Mouse (Mus musculus) cortical plate, adult 2 months (tissue): Measurements from ENCODE around the gene Sez6. TPM values are rescaled to one million over a fixed set of nuclear protein-coding genes. Genes with fewer than 3 reads are reported as not detected.

ENCODE experiments used
- H3K27ac ChIP-seq: fragments of 200-500 bp; 2 replicates; pipeline ENCODE4 v1.5.1; 2012; ENCODE audit warnings: low read length, control low read depth, inconsistent platforms; ENCODE audit not compliant: insufficient read depth
- H3K4me1 ChIP-seq: fragments of 200-500 bp; 2 replicates; pipeline ENCODE4 v1.6.1; 2011; ENCODE audit warnings: low read length; ENCODE audit not compliant: control insufficient read depth, insufficient read depth
- H3K4me3 ChIP-seq: fragments of 200-500 bp; 2 replicates; pipeline ENCODE4 v1.5.1; 2011; ENCODE audit warnings: mild to moderate bottlenecking, low read length, control low read depth; ENCODE audit not compliant: insufficient read depth
- CTCF ChIP-seq: fragments of 200-500 bp; IDR thresholded peaks from 2 replicates; pipeline ENCODE4 v1.5.1; 2011; ENCODE audit warnings: mild to moderate bottlenecking, control low read depth, low read length; ENCODE audit not compliant: insufficient read depth; ENCODE audit errors: extremely low read depth
- POLR2A ChIP-seq: fragments of 200-500 bp; IDR thresholded peaks from 2 replicates; pipeline ENCODE4 v1.6.1; 2011; ENCODE audit warnings: mild to moderate bottlenecking, low read length, control low read depth; ENCODE audit not compliant: insufficient read depth; ENCODE audit errors: extremely low read depth
- polyA plus RNA-seq: library from polyadenylated mRNA; depleted of rRNA; stranded (reverse); fragments of >200 nt; gene quantifications from 2 replicates; pipeline ENCODE4 v1.2.3, GENCODE M21; 2012

The Sez6 gene
- polyA plus RNA-seq, 1 experiment = 109 TPM

DNA sequence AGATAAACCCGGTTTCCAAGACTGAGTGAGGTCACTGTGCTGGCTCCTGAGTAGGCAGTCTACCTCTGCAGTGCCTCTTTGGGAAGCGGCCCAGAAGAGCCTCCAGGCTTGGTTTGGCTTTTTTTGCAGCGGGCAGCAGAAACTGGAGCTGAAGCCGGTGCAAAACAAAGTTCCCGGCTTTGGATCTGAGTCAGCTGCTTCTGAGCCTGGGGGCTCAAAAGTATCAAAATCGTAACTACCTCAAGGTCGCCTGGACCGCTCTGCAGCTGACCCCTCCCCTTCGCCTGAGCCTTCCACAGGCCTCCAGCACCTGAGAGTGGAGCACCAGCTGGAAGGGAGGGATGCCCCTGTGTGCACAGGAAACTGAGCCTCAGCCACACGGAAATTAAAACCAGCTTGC is 13.4 kb upstream of the Sez6 start:
- Histone ChIP-seq H3K4me1 (no peaks in the 10 kb centered on the region), H3K27ac (no peak overlapping the region), H3K4me3 (no peak overlapping the region)
- TF ChIP-seq POLR2A = no peak
- no peak for TF ChIP-seq CTCF

DNA sequence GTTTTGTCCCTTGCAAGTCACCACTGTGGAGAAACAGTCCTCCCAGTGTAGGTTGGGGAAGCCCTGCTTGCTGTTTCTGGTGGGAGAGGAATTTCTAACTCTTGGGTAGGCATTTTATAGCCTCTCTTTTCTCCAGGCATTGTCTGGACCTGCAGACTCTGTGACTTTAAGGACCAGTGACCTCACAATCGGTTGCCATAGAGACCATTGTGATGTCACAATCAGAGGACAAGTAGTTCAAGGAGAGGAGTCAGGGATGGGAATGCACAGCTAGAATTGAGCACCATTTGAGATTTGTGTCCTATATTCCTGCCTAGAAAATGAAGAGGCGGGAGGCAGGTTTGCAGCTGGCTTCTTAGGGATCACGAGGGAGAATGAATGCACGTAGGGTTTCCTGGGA is 7.3 kb upstream of the Sez6 start:
- TF ChIP-seq CTCF (no peak), POLR2A (no peak)
- H3K4me3 ChIP-seq = no peak overlapping the region
- no peak overlapping the region for H3K27ac ChIP-seq
- H3K4me1 ChIP-seq = no peaks in the 10 kb centered on the region

DNA sequence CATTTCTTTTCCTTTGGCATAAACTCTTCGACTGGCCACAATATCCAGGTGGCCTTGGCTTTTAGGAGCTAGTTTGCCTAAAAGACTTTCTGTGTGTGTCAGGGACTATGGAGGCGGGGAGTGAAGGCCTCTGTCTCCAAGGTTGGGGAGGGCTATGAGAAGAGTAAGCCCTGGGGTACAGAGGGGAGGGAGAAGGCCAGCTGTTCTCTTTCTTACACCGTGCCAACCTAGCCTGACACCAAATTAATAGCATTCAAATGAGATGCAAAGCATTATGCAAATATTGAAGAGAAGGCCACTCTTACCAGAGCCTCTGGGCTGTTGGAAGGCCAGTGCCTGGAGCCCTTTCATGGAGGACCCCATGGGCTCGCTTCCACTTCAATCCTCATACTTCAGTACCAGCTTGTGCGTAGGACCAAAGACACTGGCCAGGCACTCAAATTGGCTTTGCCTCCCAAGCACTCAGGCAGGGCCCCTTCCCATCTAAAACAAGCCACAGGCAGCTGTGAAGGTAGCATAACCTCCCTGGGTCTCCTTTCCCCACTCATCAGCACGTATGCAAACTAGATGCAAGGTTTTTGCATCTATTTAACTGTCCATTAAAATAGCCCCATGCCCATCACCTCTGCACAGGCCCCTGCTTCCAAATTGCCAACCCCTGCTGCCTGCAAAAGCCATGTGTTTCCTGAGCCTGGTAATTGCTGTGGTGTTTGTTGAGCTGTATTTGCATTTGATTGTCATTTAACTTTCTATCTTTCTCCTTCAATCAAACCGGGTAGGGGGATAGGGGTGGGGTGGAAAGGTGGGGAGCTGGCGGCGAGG is 4.6 kb upstream of the Sez6 start:
- Histone ChIP-seq H3K4me1 (no peaks in the 10 kb centered on the region), H3K27ac (no peak overlapping the region)
- no peak for TF ChIP-seq POLR2A
- no peak for TF ChIP-seq CTCF

DNA sequence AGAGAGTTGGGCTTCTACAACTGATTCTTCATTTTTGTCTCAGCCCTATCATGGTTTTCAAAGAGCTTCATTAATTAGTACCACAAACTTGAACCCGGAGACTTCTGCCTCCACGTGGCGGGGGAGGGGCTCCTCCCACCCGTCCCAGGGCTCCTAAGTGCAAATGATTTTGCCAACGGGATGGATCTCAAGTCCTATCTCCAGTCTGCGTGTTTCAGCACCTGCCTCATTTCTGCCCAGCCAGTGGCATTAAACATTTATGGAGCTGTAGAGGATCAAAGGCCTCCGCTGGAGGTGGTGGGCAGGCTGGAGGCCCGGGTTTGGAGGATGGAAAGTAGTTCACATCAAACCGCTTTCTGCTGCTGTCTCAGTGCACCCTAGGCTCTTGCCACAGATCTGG is 3.9 kb upstream of the Sez6 start:
- Histone ChIP-seq H3K27ac (no peak overlapping the region), H3K4me3 (no peak overlapping the region), H3K4me1 (no peaks in the 10 kb centered on the region)
- no peak for TF ChIP-seq CTCF
- TF ChIP-seq POLR2A = no peak

More for the DNA sequence above, 4.6 kb upstream of the Sez6 start:
- no peak overlapping the region for H3K4me3 ChIP-seq

GRCm38 (mm10) chr11:77927837-77928236 is 2.8 kb upstream of the Sez6 start:
- H3K4me1 ChIP-seq = no peaks in the 10 kb centered on the region; the same call in 1 of the 2 replicates
- no peak for TF ChIP-seq CTCF
- TF ChIP-seq POLR2A = no peak
- H3K4me3 ChIP-seq = no peak overlapping the region
- no peak overlapping the region for H3K27ac ChIP-seq

DNA sequence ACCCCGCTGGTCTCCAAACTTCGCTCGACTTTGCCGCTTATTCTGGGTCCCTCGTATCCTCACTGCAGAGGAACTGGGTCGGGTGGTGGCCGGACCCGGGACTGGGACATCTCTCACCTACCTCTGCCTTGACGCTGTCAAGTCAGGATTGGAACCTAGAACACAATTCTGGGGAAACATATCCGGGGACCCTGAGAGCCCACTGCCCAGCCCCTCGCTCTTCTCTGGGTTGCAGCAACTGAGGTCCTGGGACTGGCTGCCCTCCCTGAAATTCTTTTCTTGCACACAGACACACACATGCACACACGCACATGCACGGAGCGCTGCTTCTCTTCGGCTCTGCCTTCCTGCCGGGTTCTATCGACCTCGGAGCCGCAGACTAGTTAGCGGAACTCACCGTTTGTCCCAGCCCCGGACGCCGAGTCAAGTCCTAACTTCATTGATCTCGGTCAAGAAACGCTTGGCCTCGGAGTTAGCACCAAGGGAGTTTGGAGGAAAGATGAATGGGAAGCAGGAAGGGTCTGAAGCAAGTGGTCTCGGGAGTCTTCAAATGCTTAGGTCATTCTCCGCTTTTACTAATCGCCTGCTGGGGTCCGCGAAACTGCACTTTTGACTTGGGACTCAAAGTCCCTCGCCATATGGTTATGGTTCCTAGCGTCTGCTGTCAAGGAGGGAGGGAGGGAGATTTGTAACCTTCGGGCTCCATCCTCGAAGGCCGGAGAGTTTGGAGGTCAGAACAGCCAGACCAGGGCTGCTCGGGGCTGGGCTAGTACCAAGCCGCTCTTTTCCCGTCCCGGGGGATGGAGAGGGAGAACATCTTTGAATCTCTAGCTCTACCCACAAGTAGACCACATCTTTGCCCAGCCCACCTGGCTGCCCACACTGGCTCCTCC is 1.2 kb downstream of the Sez6 start:
- no peak for TF ChIP-seq CTCF
- TF ChIP-seq POLR2A = no peak
- H3K4me1 ChIP-seq = peaks cover 3% of the 10 kb centered on the region

DNA sequence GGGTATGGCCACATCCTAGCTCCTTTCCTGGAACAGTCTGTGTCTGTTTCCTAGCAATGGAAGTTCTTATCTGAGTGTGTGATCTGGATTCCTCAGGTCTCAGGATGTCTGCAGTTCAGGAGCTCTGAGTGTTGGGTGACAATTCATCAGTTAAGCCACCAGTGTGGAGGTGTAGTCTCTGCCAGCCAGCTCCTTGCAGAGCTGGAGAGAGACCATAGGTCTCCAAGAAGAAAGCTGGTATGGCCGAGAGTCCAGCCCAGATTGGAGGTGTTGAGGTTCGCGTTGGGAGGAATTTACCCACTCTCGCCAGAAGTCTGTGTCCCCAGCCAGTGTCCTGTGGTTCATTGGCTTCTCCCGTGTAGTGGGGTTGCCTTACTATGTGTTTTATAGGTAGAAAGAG is 2.0 kb downstream of the Sez6 start:
- Histone ChIP-seq H3K4me3 (peak overlapping the region; percentile 79), H3K4me1 (peaks cover 3% of the 10 kb centered on the region), H3K27ac (no peak overlapping the region)
- TF ChIP-seq POLR2A (no peak), CTCF (no peak)

More for the DNA sequence above, 1.2 kb downstream of the Sez6 start:
- Histone ChIP-seq H3K27ac (0 out of 2 replicates have a peak overlapping the region, but pooled peaks have one; percentile 73), H3K4me3 (peak overlapping the region; percentile 79)

DNA sequence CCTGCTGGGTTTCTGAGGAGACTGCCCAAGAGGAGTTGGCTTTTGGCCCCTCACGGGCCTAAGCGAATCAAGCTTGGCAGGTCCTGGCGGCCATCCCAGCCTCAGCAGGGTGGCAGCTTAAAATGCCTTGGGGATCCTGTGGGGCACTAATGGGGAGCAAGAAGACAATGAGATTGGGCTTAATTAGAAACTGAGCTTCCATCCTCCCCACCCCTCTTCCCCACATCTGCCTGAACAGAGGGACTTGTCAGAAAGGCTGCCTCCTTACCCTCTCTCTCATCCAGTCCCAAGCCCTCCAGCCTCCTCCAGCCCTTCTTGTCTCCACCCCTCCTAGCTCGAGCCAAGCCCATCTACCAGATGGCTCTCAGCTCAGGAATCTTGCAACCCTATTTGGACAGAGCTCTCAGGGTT is 3.5 kb downstream of the Sez6 start:
- no peak for TF ChIP-seq CTCF
- TF ChIP-seq POLR2A = no peak
- H3K27ac ChIP-seq = 0 out of 2 replicates have a peak overlapping the region, but pooled peaks have one; percentile 12
- peaks cover 3% of the 10 kb centered on the region for H3K4me1 ChIP-seq
- peak overlapping the region; percentile 79; the same call in 1 of the 2 replicates for H3K4me3 ChIP-seq

- TF ChIP-seq CTCF (no peak), POLR2A (no peak)
- H3K27ac ChIP-seq = no peak overlapping the region
- peaks cover 3% of the 10 kb centered on the region for H3K4me1 ChIP-seq
- H3K4me3 ChIP-seq = 0 out of 2 replicates have a peak overlapping the region, but pooled peaks have one; percentile 12
Observed at GRCm38 (mm10) chr11:77934568-77935311, 4.1 kb downstream of the Sez6 start.
